Mouse (Mus musculus) monocyte, adult 59 days (primary cell): ENCODE measurements around the gene Mpp6. TPM values are rescaled to one million over a fixed set of nuclear protein-coding genes. Genes with fewer than 3 reads are reported as not detected.

Source experiments
- total RNA-seq, 2 experiments: library from RNA; stranded (reverse); gene quantifications; one replicate each; pipeline ENCODE4 v1.2.4; 2023

Gene Mpp6
- 10 to 100 TPM; 69.1 to 73.1 TPM for total RNA-seq

GRCm38 (mm10) chr6:50109757-50110378 is at the start of gene Mpp6:
Mpp6 (plus strand) TSS chr6:50110241.

Other genes starting within 250 kb of the Mpp6 start
- 1 to 10 TPM; 5.7 to 7.5 TPM for gene Gsdme, start 153.6 kb downstream of the Mpp6 start, total RNA-seq